Mouse (Mus musculus) cerebellum, adult 2 months (tissue): ENCODE results near the gene Mras.

ENCODE experiments used
- CTCF ChIP-seq: fragments of 200-500 bp; IDR thresholded peaks from 2 replicates; pipeline ENCODE4 v1.5.1; 2011; ENCODE audit warnings: low read depth, mild to moderate bottlenecking, control low read depth, low read length, moderate library complexity, borderline replicate concordance; ENCODE audit not compliant: insufficient read depth
- POLR2A ChIP-seq: fragments of 200-500 bp; IDR thresholded peaks from 2 replicates; pipeline ENCODE4 v1.6.1; 2011; ENCODE audit warnings: low read length, control low read depth, borderline replicate concordance; ENCODE audit not compliant: insufficient read depth

GRCm38 (mm10) chr9:99417288-99417846 is 19.8 kb downstream of the Mras start:
- no peak for TF ChIP-seq POLR2A
- TF ChIP-seq CTCF = no peak
